Mouse (Mus musculus): ENCODE results near the gene Simc1.
A peak's percentile ranks its signal among the peaks of the same experiment; 100 is the strongest.

Simc1 gene

GRCm38 (mm10) chr13:54532134-54532533, 28.6 kb downstream of the Simc1 start:
- no peak for DNase-seq (ENCODE audit: low spot score in 2 of 2)

GRCm38 (mm10) chr13:54548036-54548435, 44.5 kb downstream of the Simc1 start:
- DNase-seq (ENCODE audit: low spot score in 2 of 2): no peak

- no peak for DNase-seq (ENCODE audit: low spot score in 2 of 2)
These were observed 52.6 kb downstream of the Simc1 start for GRCm38 (mm10) chr13:54556176-54556575.

DNA sequence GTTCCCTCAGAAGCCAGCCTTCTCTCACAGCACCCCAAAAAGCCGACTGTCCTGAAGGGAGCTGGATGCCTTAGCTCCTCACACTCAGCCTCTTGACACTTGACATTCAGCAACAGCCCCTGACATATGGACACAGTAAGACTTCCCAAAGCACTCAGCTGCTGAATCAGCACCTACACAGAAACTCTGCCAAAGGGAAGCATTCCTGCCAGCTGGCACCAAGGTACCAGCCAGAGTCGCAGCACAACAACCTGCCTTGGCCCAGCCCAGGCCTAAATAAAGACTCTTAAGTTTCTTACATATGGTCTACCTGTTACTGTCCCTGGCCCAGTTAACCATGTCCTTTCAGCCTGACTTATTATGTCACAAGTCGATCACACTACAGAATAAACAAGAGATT, 53.2 kb downstream of the Simc1 start:
- DNase-seq (ENCODE audit: low spot score in 2 of 2): no peak

DNA sequence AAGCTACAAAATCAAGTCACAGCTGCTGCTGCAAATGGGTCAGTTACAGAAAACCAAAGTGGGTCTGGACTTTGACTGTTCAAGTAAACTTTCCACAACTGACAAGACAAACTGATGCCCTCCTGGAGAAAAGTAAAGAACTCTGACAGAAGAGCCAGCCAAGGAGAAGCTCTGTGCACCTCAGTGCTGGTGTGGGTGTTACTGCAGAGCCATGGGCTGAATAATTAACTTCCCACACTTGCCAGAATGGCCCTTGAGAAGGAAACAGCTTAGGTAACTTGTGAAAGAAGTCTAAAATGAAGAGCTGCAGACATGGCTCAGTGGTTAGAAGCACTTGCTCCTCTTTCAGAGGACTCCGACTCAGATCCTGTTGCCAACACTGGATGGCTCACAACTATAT, 54.1 kb downstream of the Simc1 start:
- no peak for DNase-seq (ENCODE audit: low spot score in 2 of 2)

- no peak for DNase-seq (ENCODE audit: low spot score in 2 of 2)
These were observed 56.1 kb downstream of the Simc1 start for GRCm38 (mm10) chr13:54559656-54560055.

DNA sequence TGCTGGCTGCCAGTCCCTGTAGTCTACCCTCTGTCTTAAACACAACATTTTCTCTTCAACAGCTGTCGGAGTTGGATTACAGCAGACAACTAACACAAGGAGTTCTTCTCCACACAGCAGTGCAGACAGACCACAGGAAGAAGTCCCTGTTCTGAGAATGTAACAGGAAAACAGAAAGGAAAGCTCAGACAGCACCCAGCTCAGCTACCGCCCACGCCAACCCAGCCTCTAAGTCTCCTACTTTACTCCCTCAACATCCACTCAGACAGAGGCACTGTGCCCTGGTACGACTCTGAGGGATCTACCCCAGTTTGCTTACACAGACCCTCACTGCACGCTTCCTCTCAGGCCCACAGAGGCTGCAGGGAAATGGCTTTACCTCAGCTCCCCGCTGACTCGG, 57.0 kb downstream of the Simc1 start:
- DNase-seq (ENCODE audit: low spot score in 2 of 2): no peak

DNA sequence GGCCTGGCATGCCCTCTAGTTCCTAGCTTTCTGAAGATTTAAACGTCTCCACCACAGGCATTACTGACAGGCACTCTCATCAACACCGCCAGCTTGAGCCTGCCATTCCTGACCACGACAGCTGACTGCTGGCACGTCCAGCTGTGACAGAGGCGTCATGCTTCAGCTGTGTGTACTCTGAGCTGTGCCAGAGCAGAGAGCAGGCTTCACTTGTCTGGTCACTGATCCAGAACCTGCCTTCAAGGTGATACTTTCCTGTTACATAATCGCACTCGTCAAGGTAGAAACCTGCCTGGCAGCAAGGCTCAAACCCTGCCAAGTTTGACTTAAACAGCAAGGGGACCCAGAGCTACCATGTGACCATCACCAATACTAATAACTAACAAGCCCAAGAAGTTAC, 59.0 kb downstream of the Simc1 start:
- DNase-seq (ENCODE audit: low spot score in 2 of 2): no peak

- no peak for DNase-seq (ENCODE audit: low spot score in 2 of 2)
These were observed 60.9 kb downstream of the Simc1 start for GRCm38 (mm10) chr13:54564232-54565200.

GRCm38 (mm10) chr13:54565201-54565581, 61.6 kb downstream of the Simc1 start, which contains the start of gene 4833439L19Rik:
4833439L19Rik (minus strand) TSS chr13:54565435.
- peak; percentile 89 to 96 for DNase-seq (ENCODE audit: low spot score in 2 of 2)

- peak; percentile 12 to 19 for DNase-seq (ENCODE audit: low spot score in 2 of 2)
These were observed 62.2 kb downstream of the Simc1 start for GRCm38 (mm10) chr13:54565594-54566345.

GRCm38 (mm10) chr13:54568380-54568779, 64.8 kb downstream of the Simc1 start:
- DNase-seq (ENCODE audit: low spot score in 2 of 2): no peak

GRCm38 (mm10) chr13:54569282-54569681, 65.7 kb downstream of the Simc1 start:
- no peak for DNase-seq (ENCODE audit: low spot score in 2 of 2)

DNA sequence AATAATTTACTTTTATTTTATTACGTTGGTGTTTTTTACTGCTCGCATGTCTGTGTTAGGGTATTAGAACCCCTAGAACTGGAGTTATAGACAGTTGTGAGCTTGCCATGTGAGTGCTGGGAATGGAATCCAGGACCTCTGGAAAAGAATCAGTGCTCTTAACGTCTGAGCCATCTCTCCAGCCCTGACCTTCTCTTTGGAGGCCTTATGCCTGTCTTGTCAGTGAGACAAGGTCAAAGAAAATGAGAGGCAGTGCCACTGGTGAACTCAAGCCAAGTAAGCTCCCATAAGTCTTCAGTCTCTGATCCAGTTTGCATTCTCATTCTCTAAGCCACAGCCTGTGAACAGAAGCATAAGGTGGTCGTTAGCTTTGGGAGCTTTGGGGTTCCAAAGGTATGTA, 67.2 kb downstream of the Simc1 start:
- DNase-seq (ENCODE audit: low spot score in 2 of 2): no peak

GRCm38 (mm10) chr13:54571637-54572036, 68.1 kb downstream of the Simc1 start:
- no peak for DNase-seq (ENCODE audit: low spot score in 2 of 2)

GRCm38 (mm10) chr13:54572621-54573020, 69.0 kb downstream of the Simc1 start:
- no peak for DNase-seq (ENCODE audit: low spot score in 2 of 2)

GRCm38 (mm10) chr13:54574854-54575481, 71.4 kb downstream of the Simc1 start, which contains the start of gene Arl10:
Arl10 (plus strand) TSS chr13:54575015.
- peak; percentile 20 to 50 for DNase-seq (ENCODE audit: low spot score in 2 of 2)

GRCm38 (mm10) chr13:54575489-54575888, 71.9 kb downstream of the Simc1 start:
- no peak for DNase-seq (ENCODE audit: low spot score in 2 of 2)

- DNase-seq (ENCODE audit: low spot score in 2 of 2): peak in 1 of 2 experiments; percentile 43
These were observed 74.3 kb downstream of the Simc1 start for GRCm38 (mm10) chr13:54577652-54578507.

DNA sequence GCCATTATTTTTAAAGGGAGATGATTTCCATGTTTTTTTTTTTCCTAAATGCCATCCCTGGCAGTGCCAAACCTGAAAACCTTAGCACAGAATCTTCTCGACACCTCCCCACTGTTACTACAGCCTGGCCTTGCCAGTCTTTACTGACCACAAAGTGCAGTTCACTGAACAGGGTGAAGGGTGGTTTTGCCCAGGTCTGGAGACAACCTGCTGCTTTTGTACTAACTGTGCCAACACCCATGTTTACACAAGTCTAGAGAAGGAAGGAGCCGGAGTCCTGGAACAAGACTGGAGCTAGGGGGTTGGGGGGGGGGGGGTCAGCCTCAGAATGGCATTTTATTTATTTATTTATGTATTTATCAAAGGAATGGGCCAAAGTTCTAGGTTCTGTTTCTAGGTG, 77.8 kb downstream of the Simc1 start:
- DNase-seq (ENCODE audit: low spot score in 2 of 2): no peak

DNA sequence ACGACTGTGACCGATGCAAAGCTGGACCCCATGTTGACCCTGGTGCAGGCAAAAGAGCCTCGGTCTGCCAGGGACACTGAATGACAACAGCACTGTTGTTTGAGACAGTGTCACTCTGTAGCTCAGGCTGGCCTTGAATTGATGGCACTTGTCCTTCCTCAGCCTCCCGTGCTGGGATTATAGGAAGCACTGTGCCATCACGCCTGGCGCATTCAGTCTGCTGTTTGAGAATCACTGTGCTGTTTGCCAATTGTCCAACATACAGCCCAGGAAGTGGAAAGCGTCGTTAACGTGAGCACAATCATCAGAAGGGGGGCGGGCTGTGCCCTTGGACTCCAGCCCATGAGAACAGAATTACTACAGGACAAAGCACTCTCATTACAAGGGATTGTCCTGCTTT, 78.5 kb downstream of the Simc1 start:
- no peak for DNase-seq (ENCODE audit: low spot score in 2 of 2)

Measured in spleen, postnatal 14 days (tissue).